Mouse (Mus musculus) G1E (cell line): ENCODE results near the gene Dnaaf2.

Experiments
- CTCF ChIP-seq: IDR thresholded peaks from 2 replicates; pipeline ENCODE4 v1.5.1; 2012; ENCODE audit warnings: low read depth, low read length, inconsistent platforms, mixed read lengths
- GATA1 ChIP-seq: IDR thresholded peaks from 2 replicates; pipeline ENCODE4 v1.6.1; 2012; ENCODE audit warnings: borderline replicate concordance, low read length, inconsistent platforms, mixed read lengths
- GATA2 ChIP-seq: IDR thresholded peaks from 2 replicates; pipeline ENCODE4 v1.6.1; 2012; ENCODE audit warnings: low read depth, low read length, inconsistent platforms, borderline replicate concordance
- POLR2AphosphoS5 ChIP-seq: IDR thresholded peaks from 2 replicates; pipeline ENCODE4 v1.6.1; 2012; ENCODE audit warnings: low read depth, low read length, inconsistent platforms; ENCODE audit not compliant: insufficient replicate concordance
- TAL1 ChIP-seq: conservative IDR thresholded peaks from 2 replicates; pipeline ENCODE4 v1.6.1; 2012; ENCODE audit warnings: low read depth, low read length, inconsistent platforms, mixed read lengths

- TF ChIP-seq CTCF (no peak), GATA2 (no peak), GATA1 (no peak), TAL1 (no peak), POLR2AphosphoS5 (no peak)
These were observed 48.2 kb downstream of the Dnaaf2 start for GRCm38 (mm10) chr12:69150049-69150448.
